Mouse (Mus musculus) gastrocnemius, adult 2 months (tissue): Measurements from ENCODE around the gene Cep295nl. TPM values are rescaled to one million over a fixed set of nuclear protein-coding genes. Genes with fewer than 3 reads are reported as not detected.
"Not testable (repeated sequence)": the region's sequence is repeated elsewhere in the genome, so short reads cannot be mapped to it uniquely, and the experiment has no call there.

Experiments used
- DNase-seq: peaks from one replicate; pipeline ENCODE4 v3.0.0; 2022
- H3K27ac ChIP-seq: fragments of 200-600 bp; 2 replicates; pipeline ENCODE4 v1.8.1; 2022; ENCODE audit warnings: mild to moderate bottlenecking
- H3K4me3 ChIP-seq: fragments of 200-600 bp; 2 replicates; pipeline ENCODE4 v1.8.1; 2022; ENCODE audit warnings: mild to moderate bottlenecking, moderate library complexity
- CTCF ChIP-seq: fragments of 200-600 bp; IDR thresholded peaks from 2 replicates; pipeline ENCODE4 v1.8.1; 2022; ENCODE audit warnings: antibody characterized with exemption, mild to moderate bottlenecking, moderate library complexity
- intact Hi-C: fragments of 180-260 bp; cut with DNase I; formaldehyde crosslinking; loops from one replicate; pipeline ENCODE4 v1.15.1; 2025
- long read RNA-seq, 2 experiments: library from polyadenylated mRNA; stranded (forward); transcript quantifications; one replicate each; pipeline ENCODE4 v2.0.0; 2021
- total RNA-seq, 2 experiments: library from RNA; stranded (reverse); gene quantifications; 2 replicates each; pipeline ENCODE4 v1.2.3; 2021

Gene Cep295nl
- 1 to 10 TPM; 1.0 to 1.1 TPM for total RNA-seq
- long read RNA-seq, experiment 1: 0 reads
- long read RNA-seq, experiment 2: 0 reads

DNA sequence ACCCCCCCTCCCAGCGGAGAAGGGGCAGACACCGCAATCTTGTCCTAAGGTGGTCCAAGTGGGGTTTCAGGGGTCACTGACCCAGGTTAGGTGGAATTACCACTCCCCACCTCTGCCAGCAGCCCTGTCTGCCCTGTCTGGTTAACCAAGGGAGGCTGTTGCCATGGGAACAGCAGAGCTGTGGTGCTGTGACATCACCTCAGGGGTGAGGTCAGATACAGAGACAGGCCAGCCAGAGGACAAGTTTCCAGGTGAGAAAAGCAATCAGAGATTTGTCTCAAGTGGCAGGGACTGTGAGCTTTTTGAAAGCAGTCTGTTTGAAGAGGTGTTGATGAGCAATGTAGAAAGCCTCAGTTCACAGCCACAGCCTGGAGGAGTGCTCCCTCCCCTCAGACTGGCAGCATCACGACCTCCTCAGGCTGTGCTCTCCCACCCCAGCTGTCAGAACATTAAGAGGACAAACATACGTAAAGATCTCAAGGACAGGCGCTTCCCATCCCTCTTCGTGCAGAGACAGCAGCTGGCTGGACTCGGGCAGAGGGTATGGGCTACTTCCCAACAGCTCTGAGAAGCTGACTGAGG is at the start of gene Cep295nl:
Gene Cep295nl, minus strand, starts transcription at position 101 of the 582 bp plus-strand sequence.
- DNase-seq: peak; percentile 27
- intact Hi-C loops: no loop called here
- peak within 1 kb of the TSS; percentile 38 for H3K27ac ChIP-seq
- TF ChIP-seq CTCF: no peak
- no peak within 1 kb of the TSS for H3K4me3 ChIP-seq

GRCm38 (mm10) chr11:118387816-118388215 is 45.5 kb upstream of the Cep295nl start:
- intact Hi-C loops, H3K4me3 ChIP-seq, H3K27ac ChIP-seq: not testable (repeated sequence)
- DNase-seq: peak; percentile 11

- intact Hi-C loops: loop anchor here (1.0 to 10.0 kb wide), 2 partner anchors 62 to 295 kb away; no protein-coding TSS in a partner anchor
- Histone ChIP-seq H3K4me3 (peak overlapping the region; percentile 32), H3K27ac (peak overlapping the region; percentile 74)
- DNase-seq: peak; percentile 93
- peak; percentile 98; the same call in 1 of the 2 replicates for TF ChIP-seq CTCF
Observed at GRCm38 (mm10) chr11:118379251-118380009, 37.1 kb upstream of the Cep295nl start.

DNA sequence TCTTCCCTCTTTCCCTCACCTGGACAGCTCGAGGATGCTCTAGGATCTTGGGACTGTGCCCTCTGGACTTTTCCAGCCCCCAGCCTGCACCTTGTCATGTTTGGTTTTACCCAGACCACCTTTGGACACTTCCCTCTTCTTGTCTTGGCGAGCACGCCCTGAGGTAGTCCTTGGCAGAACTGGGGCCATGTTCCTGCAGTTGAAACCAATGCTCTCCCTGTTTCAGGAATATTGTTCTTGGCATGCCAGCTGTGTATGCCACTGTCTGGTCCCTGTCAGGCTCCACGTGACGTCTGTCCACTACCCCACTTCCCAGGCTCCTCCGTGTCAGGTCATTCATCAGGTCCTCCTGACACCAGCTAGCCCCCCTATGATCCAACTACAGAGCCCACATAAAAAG is 36.4 kb upstream of the Cep295nl start:
- TF ChIP-seq CTCF: no peak

GRCm38 (mm10) chr11:118376323-118376722 is 34.0 kb upstream of the Cep295nl start:
- H3K27ac ChIP-seq, H3K4me3 ChIP-seq: not testable (repeated sequence)
- intact Hi-C loops: loop anchor here (10.0 kb wide), 1 partner anchor 292 kb away; no protein-coding TSS in a partner anchor
- DNase-seq: peak; percentile 11

More for the DNA sequence above, 36.4 kb upstream of the Cep295nl start:
- DNase-seq: peak; percentile 14
- Histone ChIP-seq H3K4me3 (no peak overlapping the region), H3K27ac (peak overlapping the region; percentile 74)
- intact Hi-C loops: loop anchor here (1.0 to 10.0 kb wide), 2 partner anchors 61 to 294 kb away; no protein-coding TSS in a partner anchor

DNA sequence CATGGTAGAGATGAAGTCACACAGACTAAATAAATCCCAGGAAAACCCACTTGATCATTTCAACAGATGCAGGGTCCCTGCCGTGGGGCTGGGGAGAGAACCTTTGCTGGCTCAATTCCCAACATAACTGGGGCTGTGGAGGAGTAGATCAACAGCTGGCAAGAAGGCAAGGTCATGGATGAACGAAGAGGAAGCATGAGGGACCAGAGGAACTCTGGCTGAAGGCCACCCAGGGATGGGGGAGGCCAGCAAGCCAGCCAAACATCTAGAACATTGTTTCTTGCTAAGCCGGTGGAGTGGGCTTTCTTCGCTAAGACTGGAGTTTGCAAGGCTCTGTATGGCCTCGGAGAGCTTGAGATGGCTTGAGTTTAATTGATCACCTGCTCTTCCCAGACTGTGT is 33.6 kb upstream of the Cep295nl start:
- intact Hi-C loops: loop anchor here (10.0 kb wide), 1 partner anchor 291 kb away; no protein-coding TSS in a partner anchor
- no peak for TF ChIP-seq CTCF
- H3K4me3 ChIP-seq: no peak overlapping the region
- H3K27ac ChIP-seq: no peak overlapping the region
- DNase-seq: peak; percentile 13

- intact Hi-C loops: loop anchor here (10.0 kb wide), 1 partner anchor 291 kb away; no protein-coding TSS in a partner anchor
- Histone ChIP-seq H3K4me3 (no peak overlapping the region), H3K27ac (no peak overlapping the region)
- peak; percentile 6 for DNase-seq
- no peak for TF ChIP-seq CTCF
Observed at GRCm38 (mm10) chr11:118375461-118375860, 33.2 kb upstream of the Cep295nl start.

- H3K27ac ChIP-seq: no peak overlapping the region
- peak; percentile 10 for DNase-seq
- no peak for TF ChIP-seq CTCF
- intact Hi-C loops: loop anchor here (10.0 kb wide), 1 partner anchor 290 kb away; no protein-coding TSS in a partner anchor
- H3K4me3 ChIP-seq: no peak overlapping the region
Observed at GRCm38 (mm10) chr11:118375006-118375405, 32.7 kb upstream of the Cep295nl start.

DNA sequence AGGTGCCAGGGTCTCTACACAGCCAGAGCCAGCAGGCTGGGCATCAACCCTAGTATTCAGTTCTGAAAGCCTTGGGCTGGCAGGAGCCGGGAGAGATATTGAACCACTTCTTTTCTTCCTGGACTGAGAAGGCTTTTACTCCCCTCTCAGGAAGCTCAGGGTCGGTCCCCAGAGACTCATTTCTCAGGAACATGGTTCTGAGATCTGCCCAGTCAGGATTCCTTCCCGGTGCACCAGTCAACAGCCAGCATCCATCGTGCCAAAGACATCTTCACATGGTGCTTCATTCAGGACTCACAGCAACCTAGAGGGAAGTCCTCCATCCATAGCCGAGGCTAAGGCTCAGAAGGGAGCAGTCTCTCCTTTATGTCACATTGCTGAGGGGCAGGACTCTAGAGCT is 32.2 kb upstream of the Cep295nl start:
- no peak overlapping the region for H3K4me3 ChIP-seq
- peak; percentile 11 for DNase-seq

GRCm38 (mm10) chr11:118372641-118373040 is 30.3 kb upstream of the Cep295nl start:
- peak; percentile 16 for DNase-seq
- Histone ChIP-seq H3K4me3 (no peak overlapping the region), H3K27ac (no peak overlapping the region)
- intact Hi-C loops: loop anchor here (10.0 kb wide), 1 partner anchor 288 kb away; no protein-coding TSS in a partner anchor
- TF ChIP-seq CTCF: no peak

More for the DNA sequence above, 32.2 kb upstream of the Cep295nl start:
- TF ChIP-seq CTCF: no peak
- H3K27ac ChIP-seq: no peak overlapping the region
- intact Hi-C loops: loop anchor here (10.0 kb wide), 1 partner anchor 290 kb away; no protein-coding TSS in a partner anchor

GRCm38 (mm10) chr11:118371876-118372275 is 29.6 kb upstream of the Cep295nl start:
- peak; percentile 24 for DNase-seq
- intact Hi-C loops: loop anchor here (10.0 kb wide), 1 partner anchor 287 kb away; no protein-coding TSS in a partner anchor
- Histone ChIP-seq H3K4me3 (no peak overlapping the region), H3K27ac (no peak overlapping the region)
- no peak for TF ChIP-seq CTCF

DNA sequence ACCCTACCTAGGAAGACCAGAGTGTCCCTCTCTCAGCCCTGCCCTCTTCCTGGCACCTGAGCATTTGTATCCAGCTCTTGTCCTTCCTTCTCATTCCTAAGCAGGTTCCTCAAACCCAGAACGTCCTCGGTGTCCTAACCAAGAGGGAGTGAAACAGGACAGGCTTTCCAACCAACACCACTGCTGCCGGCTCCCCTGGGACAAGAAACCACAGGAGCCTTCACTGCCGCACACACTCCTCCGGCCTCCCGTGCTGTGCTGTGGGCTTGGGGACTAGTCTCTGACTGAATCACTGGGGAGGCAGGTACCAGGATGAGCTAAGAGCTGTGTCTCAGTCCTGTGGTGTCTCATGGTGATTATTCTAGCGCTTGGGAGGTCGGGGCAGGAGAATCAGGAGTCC is 27.4 kb upstream of the Cep295nl start:
- peak; percentile 8 for DNase-seq
- Histone ChIP-seq H3K4me3 (no peak overlapping the region), H3K27ac (no peak overlapping the region)
- no peak for TF ChIP-seq CTCF
- intact Hi-C loops: loop anchor here (10.0 kb wide), 1 partner anchor 285 kb away; no protein-coding TSS in a partner anchor

- H3K4me3 ChIP-seq: no peak overlapping the region
- no peak overlapping the region for H3K27ac ChIP-seq
- peak; percentile 11 for DNase-seq
- TF ChIP-seq CTCF: no peak
- intact Hi-C loops: no loop called here
Observed at GRCm38 (mm10) chr11:118369251-118369650, 27.0 kb upstream of the Cep295nl start.
